Mouse (Mus musculus) cortical plate, adult 2 months (tissue): ENCODE results near the gene Nck1.

Experiments
- CTCF ChIP-seq: fragments of 200-500 bp; IDR thresholded peaks from 2 replicates; pipeline ENCODE4 v1.5.1; 2011; ENCODE audit warnings: mild to moderate bottlenecking, control low read depth, low read length; ENCODE audit not compliant: insufficient read depth; ENCODE audit errors: extremely low read depth
- POLR2A ChIP-seq: fragments of 200-500 bp; IDR thresholded peaks from 2 replicates; pipeline ENCODE4 v1.6.1; 2011; ENCODE audit warnings: mild to moderate bottlenecking, low read length, control low read depth; ENCODE audit not compliant: insufficient read depth; ENCODE audit errors: extremely low read depth

DNA sequence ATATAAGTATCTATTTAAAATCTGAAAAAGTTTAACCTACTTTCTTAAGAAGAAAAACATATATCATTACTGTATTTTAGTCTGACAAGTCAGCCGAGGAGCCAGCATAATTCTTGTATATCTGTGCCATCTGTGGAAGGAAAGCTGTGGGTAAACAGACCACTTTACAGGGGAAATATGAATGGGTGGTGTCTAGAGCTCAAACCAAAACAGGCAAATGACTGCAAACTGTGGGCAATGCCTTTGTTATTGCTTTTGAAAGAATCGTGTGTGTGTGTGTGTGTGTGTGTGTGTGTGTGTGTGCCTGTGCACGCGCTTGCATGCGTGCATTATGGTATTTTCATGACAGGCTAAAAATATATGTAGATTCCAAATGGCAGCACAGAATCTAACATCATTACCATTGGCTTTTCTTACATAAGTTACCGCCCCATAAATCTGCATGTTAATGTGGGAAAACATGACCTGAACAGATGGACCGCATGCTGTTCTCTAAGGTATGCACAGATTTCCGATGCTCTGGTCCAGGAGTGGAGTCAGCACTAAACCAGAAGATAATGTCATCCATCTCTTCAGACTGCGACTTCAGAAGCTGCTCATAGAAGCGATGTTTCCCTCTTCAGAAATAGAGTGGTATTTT, 14.4 kb upstream of the Nck1 start:
- TF ChIP-seq CTCF: no peak
- no peak for TF ChIP-seq POLR2A
